Mouse (Mus musculus) thymus, postnatal 0 days (tissue): ENCODE data around the gene Map4k5. TPM values are rescaled to one million over a fixed set of nuclear protein-coding genes. Genes with fewer than 3 reads are reported as not detected.
A peak's percentile ranks its signal among the peaks of the same experiment; 100 is the strongest.

Experiments
- DNase-seq: peaks from one replicate; pipeline ENCODE4 v3.0.0-alpha.2; 2015; ENCODE audit warnings: low spot score
- polyA plus RNA-seq: library from polyadenylated mRNA; unstranded; fragments of >200 nt; fragmentation: Nextera tagmentation; extraction: Ambion mirVana; gene quantifications from 2 replicates; pipeline ENCODE4 v1.2.1, GENCODE M21; 2015

Gene Map4k5
- polyA plus RNA-seq, 1 experiment from 2014 or later: 15.3 TPM

DNA sequence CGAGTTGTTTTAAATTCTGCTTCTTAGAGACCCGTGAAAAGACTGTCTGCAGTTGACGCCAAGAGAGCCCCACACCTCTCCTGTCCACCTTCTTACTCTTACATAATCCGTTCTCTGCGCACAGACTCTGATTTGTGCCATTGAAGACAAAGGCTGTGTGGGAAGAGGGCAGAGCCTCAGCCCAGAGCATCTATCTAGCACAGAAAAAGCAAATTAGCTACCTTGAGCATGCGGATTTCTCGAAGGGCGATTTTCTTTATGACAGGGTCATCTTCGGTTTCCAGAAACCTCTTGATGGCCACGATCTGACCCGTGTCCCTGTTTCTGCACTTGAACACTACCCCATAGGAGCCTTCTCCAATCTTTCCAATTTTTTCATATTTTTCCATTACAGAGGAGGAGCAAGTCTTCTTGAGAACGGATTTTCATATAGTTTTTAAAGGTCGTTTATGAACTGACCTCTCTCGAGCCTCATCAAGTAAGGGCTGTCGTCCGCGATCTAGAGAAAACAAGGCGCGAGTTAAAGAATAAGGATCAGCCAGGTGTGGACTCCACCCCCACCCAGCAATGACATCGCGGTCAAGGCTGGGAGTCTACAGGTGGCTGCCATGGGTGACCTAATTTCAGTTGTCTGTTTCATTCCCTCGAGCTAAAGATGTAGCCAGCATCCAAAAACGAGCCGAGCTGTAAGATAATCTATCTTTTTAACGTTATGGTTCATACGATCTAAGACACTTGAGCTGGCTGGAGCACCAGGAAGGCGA, 103.1 kb downstream of the Map4k5 start:
- DNase-seq: peak; percentile 27

DNA sequence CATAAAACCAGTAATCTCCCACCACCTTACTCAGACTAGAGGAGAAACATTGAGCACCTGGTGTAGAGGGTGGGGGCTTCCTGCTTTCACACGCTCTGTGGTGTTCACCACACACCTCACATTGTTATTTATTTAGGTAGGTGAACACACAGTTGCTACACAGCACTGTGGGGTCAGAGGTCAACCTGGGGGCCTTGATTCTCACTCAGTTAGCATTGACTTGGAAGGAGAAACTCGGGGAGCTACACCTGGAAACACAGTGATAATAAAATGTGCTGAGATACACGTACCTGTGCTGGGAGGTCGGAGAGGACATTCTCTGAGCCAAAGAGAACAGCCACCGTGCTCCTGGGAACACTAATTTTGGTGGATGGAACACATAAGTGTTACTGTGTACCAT, 104.6 kb downstream of the Map4k5 start:
- peak; percentile 28 for DNase-seq

DNA sequence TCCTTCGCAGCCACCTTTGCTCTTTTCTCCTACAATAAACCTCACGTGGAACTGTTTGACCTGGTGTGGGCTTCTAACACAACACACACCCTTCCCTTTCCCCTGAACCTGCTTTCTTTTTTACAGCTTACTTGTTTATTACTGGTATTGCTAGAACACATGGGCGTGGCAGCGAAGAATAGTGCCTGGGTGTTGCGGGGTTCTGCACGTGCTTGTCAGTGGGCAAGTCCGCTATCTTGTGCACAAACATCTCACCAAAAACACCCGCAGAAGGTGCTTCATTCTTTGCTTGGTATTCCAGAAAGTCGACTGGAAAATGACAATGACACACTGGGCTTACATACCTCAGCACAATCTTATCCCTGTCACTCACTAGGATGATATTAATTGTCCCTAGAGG, 107.5 kb downstream of the Map4k5 start:
- DNase-seq: no peak

DNA sequence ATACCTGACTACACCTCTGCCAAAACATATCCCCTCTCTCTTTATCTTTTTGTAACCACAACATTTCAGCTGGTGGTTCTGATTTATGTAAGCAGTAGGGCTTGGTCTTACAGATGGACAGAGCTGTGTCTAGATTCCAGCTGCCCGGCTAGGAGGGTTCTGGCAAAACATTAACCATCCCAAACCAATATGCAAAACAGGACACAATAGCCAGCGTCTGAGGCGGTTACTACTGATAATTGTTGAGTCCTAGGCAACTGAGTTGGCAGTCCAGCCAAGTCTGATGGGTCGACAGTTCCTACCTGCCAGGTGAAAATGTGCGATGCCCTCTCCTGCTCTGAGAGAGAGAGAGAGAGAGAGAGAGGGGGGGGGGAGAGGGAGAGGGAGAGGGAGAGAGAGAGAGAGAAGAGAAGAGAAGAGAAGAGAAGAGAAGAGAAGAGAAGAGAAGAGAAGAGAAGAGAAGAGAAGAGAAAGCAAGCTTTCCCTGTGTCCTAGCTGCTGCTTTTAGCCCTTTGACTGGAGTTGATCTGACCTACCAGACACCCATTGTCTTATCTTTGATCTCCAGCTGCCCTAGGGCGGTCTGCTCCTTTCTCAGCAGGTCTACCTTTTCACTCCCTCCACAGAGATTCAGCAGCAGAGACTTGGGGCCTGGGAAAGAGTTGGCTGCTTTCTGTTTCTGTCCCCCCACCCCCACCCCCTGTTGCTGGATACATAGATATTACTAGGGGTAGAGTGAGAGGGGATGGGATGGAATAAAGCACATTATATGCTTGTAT, 109.6 kb downstream of the Map4k5 start:
- no peak for DNase-seq

DNA sequence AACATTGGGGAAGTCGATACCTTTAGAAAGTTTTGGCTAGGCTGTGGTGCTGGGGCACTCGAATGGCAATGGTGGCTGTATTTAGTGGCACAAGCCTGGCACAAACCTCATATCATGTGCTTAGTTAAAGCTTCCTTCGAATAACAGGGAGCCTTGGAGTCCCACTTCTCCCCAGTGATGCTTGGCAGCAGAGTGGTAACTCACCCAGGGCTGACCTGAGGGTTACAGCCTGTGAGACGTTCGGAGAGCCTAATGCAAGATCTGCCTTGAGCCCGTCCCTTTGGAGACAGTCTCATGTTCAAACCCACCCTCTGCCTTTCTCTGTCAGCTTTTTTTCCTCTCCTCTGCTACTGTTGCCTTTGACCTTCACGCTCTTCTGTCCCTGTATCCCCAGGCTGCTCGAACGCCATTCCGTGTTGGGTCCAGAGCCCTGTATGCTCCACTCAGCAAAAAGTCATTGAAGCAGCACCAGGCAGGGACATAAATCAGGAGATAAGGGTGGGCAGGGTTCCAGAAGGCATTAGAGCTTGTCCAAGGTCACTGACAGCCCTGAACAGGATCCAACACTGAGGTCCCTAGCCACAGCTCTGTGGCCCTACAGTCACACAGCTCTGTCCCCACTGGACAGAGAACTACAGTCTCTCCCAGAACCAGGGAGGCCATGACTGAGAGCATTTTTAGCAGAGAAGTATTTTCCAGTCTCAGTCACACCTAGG, 110.9 kb downstream of the Map4k5 start:
- no peak for DNase-seq

DNA sequence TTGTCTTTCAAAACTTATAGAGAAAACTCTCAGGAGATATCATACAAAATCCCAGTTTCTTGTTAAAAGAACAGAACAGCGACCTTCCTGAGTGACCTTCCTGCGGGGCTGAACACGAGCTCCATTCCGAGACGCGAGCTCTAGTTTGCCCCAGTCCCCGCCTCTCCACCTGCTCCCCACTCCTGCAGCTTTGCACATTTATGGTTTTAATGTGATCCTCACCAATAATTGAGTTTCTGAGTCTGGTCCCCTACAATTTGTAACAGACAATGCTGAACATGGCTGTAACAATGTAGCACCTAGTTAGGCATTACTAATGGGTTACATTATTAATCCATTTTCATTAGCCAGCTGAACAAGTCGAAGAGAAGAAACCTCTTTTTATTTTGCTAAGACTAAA, 111.5 kb downstream of the Map4k5 start:
- DNase-seq: no peak

DNA sequence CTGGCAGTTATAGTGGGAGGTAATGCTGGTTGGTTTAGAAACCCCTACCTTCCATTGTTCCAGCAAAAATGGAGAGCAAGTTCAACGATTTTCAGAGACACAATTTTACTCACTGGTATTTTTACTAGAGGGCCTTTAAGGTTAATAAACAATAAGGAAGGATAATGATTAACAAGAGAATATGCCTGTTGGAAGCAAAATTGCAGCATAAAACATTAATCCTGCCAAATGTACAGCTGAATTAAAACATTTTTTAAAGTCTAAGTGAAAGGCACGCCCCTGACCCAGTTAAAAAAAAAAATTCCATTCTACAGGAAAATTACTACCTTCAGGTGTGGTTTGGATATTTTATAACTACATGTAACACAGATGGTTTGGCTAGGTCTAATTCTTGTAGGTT, 115.0 kb downstream of the Map4k5 start:
- DNase-seq: no peak

DNA sequence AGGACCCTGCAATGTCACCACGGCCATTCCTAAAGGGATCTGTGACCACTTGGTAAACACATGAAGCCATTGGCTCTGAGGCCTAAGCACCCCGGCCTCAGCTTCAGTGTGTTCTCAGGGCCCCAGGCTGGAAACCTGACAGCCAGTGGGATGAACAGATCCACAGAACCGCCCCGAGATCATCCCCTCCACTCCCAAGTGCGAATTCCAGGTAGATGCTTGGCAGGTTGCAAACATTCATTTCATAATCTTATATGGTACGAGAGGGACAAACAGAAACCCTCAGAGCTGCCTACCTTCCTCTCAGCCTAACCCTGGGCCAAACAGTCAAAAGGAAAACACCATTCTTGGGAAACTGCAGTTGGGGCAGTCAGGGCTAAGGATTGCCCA, 115.7 kb downstream of the Map4k5 start:
- DNase-seq: no peak

DNA sequence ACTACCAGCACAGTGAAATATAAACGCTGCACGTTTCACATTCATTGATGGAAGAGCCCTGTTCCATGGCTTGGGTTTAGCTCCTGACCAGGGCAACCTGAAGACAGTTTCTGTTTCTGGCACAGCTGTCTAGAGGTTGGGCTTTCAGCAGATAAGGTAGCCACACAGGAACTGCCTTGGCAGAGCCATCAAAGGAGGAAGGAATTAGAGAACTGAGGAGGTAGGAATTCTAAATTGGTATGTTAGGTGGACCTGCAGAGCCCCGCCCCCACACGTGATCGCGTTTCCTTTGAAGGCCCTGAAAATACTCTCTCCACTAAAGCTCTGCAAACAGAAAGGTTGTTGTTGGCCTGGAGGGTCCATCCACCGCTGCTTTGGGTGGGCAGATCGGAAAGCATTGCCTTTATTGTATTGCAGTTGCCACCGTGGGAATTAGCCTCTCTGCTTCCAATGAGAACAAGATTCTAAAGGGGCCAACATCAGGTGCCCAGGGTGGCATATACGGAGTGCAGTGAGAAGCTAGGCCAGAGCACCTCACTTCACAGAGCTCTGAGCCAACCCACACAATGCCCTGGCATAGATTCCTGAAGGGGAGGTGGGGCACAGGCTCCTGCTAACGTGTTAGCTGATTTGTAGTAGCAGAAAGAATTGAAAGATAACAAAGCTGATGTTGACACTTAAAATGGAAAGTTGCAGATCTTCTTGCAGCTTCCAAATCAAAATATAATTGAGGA, 116.2 kb downstream of the Map4k5 start:
- DNase-seq: no peak

DNA sequence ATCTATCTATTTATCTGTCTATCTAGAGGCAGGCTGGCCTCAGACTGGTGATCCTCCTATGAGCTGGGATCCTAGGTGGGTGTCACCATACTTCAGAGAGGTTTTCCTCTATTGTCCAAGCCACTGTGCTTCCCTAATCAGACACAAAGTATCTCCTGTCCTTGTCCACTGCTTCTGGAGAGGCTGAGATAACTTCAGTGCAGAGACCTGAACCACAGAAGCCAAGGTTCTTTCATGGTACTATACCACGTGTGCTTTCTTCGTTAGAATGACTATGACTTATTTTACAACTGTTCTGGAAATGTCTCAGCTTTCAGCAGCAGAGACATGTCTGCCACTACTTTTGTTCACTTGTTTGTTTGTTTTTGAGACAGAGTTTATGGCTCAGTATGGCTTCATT, 124.2 kb downstream of the Map4k5 start:
- DNase-seq: no peak

DNA sequence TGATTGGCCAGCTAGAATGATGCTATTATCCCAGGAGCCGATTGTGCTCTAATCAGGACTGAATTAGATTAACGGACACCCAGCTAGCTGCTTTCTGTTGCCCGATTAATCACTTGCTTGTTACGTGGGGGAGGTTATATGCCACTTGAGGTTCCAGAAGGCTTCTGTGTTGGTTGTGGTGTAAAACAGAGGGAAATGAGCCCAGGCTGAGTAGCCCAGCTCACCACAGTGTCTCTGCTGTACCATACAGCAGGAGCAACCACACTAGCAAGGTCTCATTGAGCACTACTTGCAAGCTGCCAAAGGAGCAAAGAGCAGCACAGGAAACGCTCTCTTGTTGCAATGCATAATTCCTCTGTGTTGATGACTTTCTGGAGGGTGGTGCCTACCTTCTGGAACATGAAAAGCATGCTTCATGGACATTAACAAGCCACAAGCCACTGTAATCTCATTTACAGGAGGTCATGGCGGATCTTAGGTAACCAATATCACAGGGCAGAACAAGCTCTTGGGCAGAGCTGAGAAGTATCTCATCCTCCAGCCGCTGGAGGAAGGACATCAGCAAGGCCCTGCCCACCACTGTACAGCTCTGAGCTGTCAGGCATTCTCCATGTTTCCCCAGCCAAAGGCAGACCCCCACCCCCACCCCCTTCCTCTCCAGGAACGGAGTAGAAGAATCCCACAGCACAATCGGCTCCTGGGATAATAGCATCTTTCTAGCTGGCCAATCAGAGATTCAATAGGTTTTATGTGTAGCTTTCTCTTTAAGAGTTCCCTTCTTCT, 125.3 kb downstream of the Map4k5 start:
- DNase-seq: no peak

DNA sequence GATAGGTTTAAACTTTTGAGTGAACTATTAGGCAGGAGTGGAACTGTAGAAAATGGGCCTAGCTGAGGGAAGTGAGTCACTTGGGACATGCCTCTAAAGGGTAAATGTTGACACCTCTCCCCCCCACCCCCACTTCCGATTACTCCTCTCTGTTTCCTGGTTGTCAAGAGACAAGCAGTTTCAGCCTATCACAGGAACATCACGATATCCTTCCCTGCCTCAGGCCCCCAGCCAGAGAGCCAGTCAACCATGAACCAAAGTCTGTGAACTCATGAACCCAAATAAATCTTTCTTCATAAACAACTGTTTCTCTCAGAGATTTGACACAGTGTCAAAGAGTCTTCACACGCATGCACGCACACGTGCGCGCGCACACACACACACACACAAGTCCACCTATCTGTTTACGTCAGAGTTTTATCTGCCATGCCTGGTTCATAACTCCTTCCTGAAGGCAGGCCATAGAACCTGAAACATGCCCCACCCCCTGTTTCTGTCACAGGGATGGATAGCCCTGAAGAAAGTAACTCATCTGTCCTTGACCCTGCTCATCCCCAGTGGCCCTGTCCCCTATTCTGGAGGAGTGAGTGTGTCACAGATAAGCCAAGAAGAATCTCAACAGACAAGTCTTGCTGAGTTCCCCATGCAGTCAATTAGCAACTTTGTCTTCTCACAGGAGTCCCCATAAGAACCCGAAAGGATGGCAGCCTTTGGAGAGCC, 126.7 kb downstream of the Map4k5 start:
- no peak for DNase-seq

DNA sequence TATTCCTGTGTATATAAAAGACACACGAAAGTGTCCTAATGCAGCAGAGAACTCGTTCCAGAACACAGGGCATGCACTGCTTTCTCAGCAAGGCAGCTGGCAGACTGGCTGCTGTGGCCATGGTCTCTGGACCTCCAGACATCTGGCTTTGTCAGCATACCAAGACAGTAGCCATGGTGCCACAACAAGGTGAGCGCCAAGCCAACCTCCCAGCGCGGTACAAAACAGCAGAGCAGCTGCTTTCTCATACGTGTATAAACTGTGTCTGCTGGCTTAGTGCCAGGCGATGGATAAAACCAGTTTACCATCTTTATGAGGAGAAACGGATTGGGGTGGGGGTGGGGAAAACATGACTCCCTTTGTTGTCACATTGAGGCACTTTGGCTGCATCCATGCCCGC, 127.5 kb downstream of the Map4k5 start:
- no peak for DNase-seq

DNA sequence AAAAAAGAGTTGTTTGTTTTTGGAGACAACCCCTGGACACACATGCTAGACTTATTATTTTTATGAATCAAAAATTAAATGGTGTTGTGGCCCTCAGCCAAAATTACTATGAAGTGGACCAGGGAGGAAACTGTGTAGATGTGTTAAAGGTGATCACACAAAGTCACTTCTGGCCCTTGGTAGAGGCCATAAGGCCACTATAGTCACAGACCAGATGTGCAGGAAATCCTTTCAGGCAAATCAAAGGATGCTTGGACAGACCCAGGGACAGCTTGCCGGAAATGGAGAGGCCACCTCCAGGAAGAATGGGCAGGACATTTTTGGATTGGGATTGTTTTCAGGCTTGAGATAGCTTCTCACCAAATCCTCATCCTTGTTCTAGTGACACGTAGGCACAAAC, 131.4 kb downstream of the Map4k5 start:
- DNase-seq: no peak

DNA sequence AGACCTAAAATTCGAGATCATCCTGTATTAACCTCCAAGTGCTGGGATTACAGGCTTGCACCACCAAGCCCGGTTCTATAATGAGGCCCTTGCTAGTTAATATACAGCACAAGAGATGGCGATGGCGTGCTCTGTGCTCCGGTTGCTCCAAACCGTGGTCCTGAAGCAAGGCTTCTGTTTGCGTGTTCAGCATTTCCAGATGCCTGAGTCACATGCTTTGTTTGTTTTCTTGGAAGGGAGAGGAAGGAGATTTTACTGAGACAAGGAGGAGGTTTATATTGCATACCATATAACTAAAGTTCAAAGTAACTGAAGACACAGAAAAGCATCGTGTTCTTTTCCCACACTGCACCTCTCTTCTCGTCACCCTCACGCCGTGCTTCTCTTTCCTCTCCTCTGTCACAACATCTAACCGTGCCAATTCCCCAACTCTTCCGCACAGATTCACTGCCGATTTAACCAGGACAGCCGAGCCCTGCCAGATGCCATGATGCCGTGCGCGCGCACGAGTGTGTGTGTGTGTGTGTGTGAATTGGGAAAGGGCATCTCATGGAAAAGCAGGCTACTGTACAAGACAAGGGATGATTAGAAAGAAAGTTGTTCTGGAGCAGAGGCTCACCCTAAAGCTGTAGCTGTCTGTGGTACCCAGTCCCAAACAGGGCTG, 132.1 kb downstream of the Map4k5 start:
- no peak for DNase-seq

DNA sequence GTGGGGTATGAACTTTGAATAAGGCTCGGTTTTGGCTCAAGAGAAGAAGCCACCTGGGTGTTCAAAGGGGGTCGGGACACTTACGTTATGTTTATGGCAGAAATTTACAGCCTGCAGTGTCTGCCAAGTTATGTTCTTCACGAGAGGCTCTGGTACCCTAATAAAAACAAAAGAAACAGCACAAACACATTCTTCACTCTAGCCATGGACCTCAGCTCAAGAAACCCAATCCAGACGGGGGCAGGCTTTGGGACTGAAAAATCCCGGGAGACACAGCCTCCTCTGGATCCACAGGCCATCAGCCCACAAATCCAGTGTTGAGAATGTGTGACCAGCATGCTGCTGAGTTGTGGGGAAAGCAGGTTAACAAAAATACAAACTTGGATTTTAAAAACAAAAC, 133.0 kb downstream of the Map4k5 start:
- DNase-seq: no peak

DNA sequence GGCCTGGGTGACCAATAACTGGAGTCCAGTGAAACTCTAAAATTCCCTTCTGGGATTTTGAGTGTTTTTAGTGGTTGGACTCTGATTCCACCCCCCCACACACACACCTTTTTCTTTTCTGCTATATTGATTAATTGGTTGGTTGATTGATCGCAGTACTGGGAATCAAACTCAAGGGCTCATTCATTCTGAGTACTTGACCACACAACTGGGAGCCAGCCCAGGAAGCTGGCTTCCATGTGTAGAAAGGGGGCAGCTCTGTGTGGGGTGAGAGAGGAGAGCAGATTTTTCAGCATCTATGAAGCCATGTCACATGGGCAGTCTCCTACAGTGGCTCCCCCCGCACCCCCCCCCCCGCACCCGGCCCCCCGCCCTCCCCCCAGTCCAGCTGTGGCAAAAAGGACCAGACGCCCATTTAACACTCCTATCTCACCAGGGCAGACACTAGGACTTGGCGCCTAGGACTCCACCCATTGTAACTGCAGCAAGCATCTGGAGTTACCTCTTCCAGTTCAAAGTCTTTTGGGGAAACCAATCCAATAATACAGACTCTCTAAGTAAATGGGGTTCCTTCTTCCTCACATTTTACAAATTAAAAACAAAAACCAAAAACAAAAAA, 133.6 kb downstream of the Map4k5 start:
- no peak for DNase-seq

DNA sequence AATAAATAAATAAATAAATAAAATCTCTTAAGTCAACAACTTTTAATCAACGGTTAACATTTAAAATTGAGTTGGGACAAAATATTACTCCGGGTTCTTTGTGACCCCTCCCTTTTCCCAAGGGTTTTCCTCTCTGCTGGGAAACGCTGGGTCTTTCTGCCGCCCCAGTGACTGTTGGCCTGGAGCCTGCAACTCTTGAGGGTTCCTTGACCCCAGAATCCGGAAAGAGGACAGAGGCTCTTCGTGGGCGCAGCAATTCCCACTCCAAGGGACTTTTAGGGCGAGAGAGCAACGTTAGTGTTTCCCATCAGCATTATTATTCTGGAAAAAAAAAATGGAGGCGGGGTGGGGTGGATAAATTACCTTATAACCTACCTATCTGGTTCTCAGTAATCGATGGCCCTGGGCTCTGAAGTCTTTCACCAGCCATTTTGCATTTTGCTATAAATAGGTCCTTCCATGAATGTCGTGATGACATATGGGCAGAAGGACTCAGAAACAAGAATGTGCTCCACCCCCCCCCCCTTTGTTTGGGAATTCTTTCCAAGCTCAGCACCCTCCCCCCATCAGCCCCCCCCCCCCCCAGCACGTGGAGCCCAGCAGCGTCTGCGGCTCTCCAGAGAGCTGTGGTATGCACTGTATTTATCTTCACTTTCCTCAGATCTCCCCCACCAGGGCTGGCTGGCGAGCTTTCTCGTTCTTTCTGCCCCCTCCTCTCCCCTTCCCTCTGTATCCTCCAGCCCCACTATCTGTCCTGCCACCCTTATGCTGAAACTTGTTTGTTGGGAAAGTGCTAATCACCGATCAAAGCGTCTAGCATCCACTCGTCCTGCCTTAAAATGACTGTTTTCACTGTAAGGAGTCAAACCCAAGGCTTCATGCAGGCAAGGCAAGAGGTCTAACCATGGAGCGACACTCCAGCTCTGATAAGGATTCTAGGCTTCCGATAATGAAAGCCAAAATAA, 134.5 kb downstream of the Map4k5 start:
- DNase-seq: no peak
